Mouse (Mus musculus): Measurements from ENCODE around the gene Adcy2.

DNA sequence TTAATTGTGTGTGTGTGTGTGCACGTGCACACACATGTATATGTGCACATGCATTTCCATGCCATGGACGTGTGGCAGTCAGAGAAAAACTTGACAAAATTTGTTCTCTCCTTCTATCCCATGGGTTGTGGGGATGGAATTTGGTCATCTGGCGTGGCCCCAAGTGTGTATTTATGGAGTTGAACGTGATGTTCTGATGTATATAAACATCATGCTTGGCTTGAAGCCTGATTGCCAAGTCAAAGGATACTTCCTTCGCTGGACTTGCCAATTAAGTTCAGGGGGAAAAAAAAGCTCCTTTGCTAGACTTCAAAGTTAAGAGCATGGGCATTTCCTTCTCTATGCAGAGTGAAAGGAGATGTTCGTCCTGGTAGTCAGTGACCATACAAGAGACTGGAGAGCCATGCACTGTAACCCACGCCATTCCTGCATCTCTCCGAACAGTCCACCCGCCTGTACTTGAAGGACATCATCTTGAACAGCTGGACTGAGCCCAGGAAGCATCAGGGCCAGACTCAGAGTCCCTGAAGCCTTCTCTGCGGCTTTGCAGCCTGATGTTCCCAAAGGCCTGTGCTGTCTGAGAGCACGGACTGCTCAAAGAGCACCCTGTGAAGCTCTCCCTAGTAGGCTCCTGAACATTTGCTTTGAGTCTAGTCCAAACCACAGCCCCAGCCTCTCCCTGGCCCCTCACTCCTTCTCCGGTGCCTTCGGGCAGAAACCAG is 178.3 kb downstream of the Adcy2 start:
- TF ChIP-seq POLR2A (IDR thresholded peaks at IDR 0.05; ENCODE audit: borderline replicate concordance, control insufficient read depth, low read depth, low read length) (no peak), CTCF (IDR thresholded peaks at IDR 0.05; ENCODE audit: control insufficient read depth, insufficient read depth, low read length) (no peak)

Data from bone marrow, adult 2 months (tissue).